Mouse (Mus musculus) stomach, postnatal 0 days (tissue): ENCODE measurements around the gene Egln2. TPM values are rescaled to one million over a fixed set of nuclear protein-coding genes. Genes with fewer than 3 reads are reported as not detected.

Experiments used
- ATAC-seq: fragments of 200-750 bp; cut with Nextera tagmentation; 2 replicates; pipeline ENCODE4 v1.8.0; 2017; ENCODE audit not compliant: low FRiP score, low TSS enrichment
- DNase-seq: peaks from one replicate; pipeline ENCODE4 v3.0.0-alpha.2; 2016; ENCODE audit warnings: low spot score
- H3K27ac ChIP-seq: fragments of 300-500 bp; sonication (generic); replicated peaks from 2 replicates; pipeline ENCODE4 v1.5.1; 2014; ENCODE audit warnings: mild to moderate bottlenecking, control low read depth
- H3K27me3 ChIP-seq: fragments of 300-500 bp; sonication (generic); 2 replicates; pipeline ENCODE4 v1.6.1; 2014; ENCODE audit warnings: low read length; ENCODE audit not compliant: control insufficient read depth, insufficient read depth
- H3K36me3 ChIP-seq: fragments of 300-500 bp; sonication (generic); 2 replicates; pipeline ENCODE4 v1.6.1; 2014; ENCODE audit warnings: low read length, mixed read lengths; ENCODE audit not compliant: control insufficient read depth, insufficient read depth
- H3K4me1 ChIP-seq: fragments of 300-500 bp; sonication (generic); replicated peaks from 2 replicates; pipeline ENCODE4 v1.6.1; 2014; ENCODE audit warnings: antibody characterized with exemption; ENCODE audit not compliant: control insufficient read depth, insufficient read depth
- H3K4me2 ChIP-seq: fragments of 300-500 bp; sonication (generic); replicated peaks from 2 replicates; pipeline ENCODE4 v1.6.1; 2014; ENCODE audit warnings: low read depth, mild to moderate bottlenecking, control low read depth, moderate library complexity
- H3K4me3 ChIP-seq: fragments of 300-500 bp; sonication (generic); 2 replicates; pipeline ENCODE4 v1.5.1; 2014; ENCODE audit warnings: low read depth, low read length, control low read depth
- H3K9ac ChIP-seq: fragments of 300-500 bp; sonication (generic); 2 replicates; pipeline ENCODE4 v1.6.1; 2014; ENCODE audit warnings: mild to moderate bottlenecking, low read length, control low read depth, mixed read lengths
- H3K9me3 ChIP-seq: fragments of 300-500 bp; sonication (generic); 2 replicates; pipeline ENCODE4 v1.6.1; 2016; ENCODE audit warnings: low read length; ENCODE audit not compliant: control insufficient read depth
- CTCF ChIP-seq: IDR thresholded peaks from 2 replicates; pipeline ENCODE4 v1.5.1; 2016; ENCODE audit warnings: antibody characterized with exemption, low read depth, mild to moderate bottlenecking, moderate library complexity
- EP300 ChIP-seq: optimal IDR thresholded peaks from 2 replicates; pipeline ENCODE3; 2016; ENCODE audit warnings: antibody characterized with exemption
- WGBS: fragments of 180-500 bp; shearing (Covaris S2); extraction: QIAGEN DNeasy Blood & Tissue Kit; methylation state at CpG from one replicate; pipeline ENCODE4 v1.1.7; 2014; 5-methylcytosine and 5-hydroxymethylcytosine counted together
- polyA plus RNA-seq: library from polyadenylated mRNA; unstranded; fragments of >200 nt; fragmentation: Nextera tagmentation; extraction: Ambion mirVana; gene quantifications from 2 replicates; pipeline ENCODE4 v1.2.1, GENCODE M21; 2015

Egln2 gene
- polyA plus RNA-seq, 1 experiment from 2014 or later: 51.0 TPM

DNA sequence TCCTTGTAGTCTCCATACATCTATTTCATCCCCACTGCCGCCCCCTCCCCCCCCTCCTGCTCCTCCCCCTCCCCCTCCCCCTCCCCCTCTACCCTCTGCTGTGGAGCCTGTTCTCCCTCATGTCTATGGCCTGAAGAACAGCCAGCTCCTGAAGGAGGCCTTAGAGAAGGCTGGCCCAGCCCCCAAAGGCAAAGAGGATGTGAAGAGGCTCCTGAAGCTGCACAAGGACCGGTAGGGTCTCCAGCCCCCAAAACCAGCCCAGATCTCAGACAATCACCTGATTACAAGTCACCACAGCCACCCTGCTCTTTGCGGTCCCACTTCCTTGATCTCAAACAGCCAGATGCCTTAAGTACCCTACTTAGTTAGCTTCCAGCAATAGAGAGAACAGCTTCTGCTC lies 30.5 kb upstream of the Egln2 start:
- H3K27me3 ChIP-seq: no peaks in the 10 kb centered on the region
- H3K27ac ChIP-seq: no peak overlapping the region; the same call in 1 of the 2 replicates
- peaks cover 4% of the 10 kb centered on the region for H3K4me1 ChIP-seq
- TF ChIP-seq EP300: no peak
- TF ChIP-seq CTCF: no peak
- H3K4me2 ChIP-seq: no peak overlapping the region
- 76% methylated on average over 3 of the region's 3 CpGs for WGBS
- H3K4me3 ChIP-seq: no peak overlapping the region
- ATAC-seq: no peak
- H3K9ac ChIP-seq: no peak overlapping the region
- no peaks in the 10 kb centered on the region for H3K9me3 ChIP-seq
- no peak for DNase-seq
- peaks cover 8% of the 10 kb centered on the region for H3K36me3 ChIP-seq

DNA sequence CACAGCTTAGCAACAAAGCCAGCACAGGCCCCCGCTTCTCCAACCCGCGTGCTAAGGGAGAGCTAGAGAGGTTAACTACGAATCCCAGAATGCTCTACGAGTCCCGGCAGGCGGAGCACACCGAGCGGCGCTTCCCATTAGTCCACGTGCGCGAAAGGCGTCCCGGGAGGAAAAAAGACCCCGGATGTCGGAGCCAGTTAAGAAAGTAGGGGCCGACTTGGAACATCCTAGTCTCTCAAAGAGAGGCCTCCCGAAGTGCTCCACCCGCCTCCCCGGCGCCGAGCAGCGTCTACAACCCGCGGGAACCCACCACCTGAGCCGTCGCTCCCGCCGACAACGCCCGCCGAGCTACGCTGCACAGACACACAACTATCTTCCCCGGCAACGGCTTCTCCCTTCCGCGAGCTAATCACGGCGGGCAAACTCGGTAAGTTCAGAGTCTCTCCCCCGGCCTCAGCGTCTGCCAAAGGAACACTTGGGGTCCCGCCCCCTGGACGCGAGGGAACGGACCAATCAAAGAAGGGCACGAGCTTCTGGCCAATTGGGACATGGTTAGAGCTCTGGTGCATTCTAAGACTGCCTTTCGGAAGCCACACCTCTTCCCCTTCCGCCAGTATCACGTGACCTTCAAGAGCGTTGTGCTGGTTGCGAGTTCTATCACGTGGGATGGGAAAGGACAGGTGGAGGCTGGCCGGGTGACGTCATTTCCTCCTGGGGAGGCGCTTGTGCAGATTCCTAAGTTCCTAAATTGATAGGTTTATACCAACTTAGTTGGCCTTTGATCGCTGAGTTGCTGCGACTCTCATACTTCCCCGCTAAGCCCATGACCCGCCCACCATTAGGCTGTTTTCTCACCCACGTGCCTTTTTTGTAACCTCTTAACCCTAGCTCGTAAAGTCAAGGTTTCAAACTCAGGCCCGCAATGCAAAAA lies 29.3 kb upstream of the Egln2 start, which contains the start of the genes BC024978 and Snrpa:
BC024978 (plus strand) TSS at position 101 of the 931 bp plus-strand sequence.
Snrpa (minus strand) TSS at position 591 of the 931 bp plus-strand sequence.
- peak within 1 kb of the TSS; percentile 100 for H3K27ac ChIP-seq
- WGBS: under 1% methylated on average over 63 of the region's 64 CpGs
- ATAC-seq (peak; percentile 99), DNase-seq (peak; percentile 96)
- peak within 1 kb of the TSS; percentile 77 for H3K4me3 ChIP-seq
- peak within 1 kb of the TSS; percentile 63 for H3K4me2 ChIP-seq
- peaks cover 4% of the 10 kb centered on the region for H3K4me1 ChIP-seq
- no peaks in the 10 kb centered on the region for H3K9me3 ChIP-seq
- TF ChIP-seq CTCF (peak; percentile 15; the same call in 1 of the 2 replicates), EP300 (no peak)
- peak within 1 kb of the TSS; percentile 92 for H3K9ac ChIP-seq
- H3K27me3 ChIP-seq: no peaks in the 10 kb centered on the region
- peaks cover 15% of the 10 kb centered on the region for H3K36me3 ChIP-seq

DNA sequence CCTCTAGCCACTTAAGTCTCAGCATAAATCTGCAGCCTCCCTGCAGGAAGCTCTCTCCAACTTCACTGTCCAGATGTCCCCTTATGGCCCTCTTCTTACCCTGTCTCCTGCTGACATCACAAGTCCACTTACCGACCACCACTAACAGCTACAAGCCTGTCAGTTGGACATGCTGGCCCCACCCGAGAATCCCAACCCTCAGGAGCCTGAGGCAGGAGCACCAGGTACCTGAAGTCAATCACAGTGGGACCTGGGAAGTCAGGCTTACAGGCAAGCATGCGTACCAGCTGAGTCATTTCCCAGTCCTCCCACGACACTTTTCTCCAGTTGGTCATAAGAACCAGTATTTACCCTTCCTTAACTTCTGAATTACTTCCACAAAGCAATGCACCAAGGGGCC lies 27.1 kb upstream of the Egln2 start:
- peaks cover 4% of the 10 kb centered on the region for H3K4me1 ChIP-seq
- H3K4me2 ChIP-seq: no peak overlapping the region
- WGBS: 59% methylated on average over 4 of the region's 4 CpGs
- H3K27me3 ChIP-seq: no peaks in the 10 kb centered on the region
- H3K9me3 ChIP-seq: no peaks in the 10 kb centered on the region
- peaks cover 27% of the 10 kb centered on the region for H3K36me3 ChIP-seq
- DNase-seq (no peak), ATAC-seq (no peak)
- no peak overlapping the region for H3K27ac ChIP-seq
- H3K9ac ChIP-seq: no peak overlapping the region
- H3K4me3 ChIP-seq: no peak overlapping the region
- TF ChIP-seq CTCF (no peak), EP300 (no peak)

DNA sequence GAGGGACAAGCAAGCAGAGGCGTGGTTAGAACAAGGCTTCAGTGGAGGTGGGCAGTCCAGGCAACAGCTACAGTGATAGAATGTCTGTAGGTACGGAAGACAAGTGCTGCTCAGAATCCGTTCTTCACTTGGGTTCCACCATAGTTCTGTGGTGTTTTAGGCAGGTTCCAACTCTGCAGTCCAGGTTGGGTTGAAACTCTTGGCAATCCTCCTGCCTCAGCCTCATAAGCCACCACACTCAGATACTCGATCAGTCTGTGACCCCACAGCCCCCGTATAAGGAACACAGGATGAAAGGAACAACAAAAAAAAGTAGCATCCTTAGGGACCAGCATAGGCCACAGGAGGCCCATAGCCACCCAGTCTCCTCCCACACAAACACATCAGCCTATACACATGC lies 25.8 kb upstream of the Egln2 start:
- TF ChIP-seq CTCF: no peak
- Histone ChIP-seq H3K4me1 (peaks cover 4% of the 10 kb centered on the region), H3K4me3 (no peak overlapping the region), H3K9ac (no peak overlapping the region), H3K4me2 (no peak overlapping the region), H3K27ac (no peak overlapping the region), H3K9me3 (no peaks in the 10 kb centered on the region), H3K27me3 (no peaks in the 10 kb centered on the region), H3K36me3 (peaks cover 29% of the 10 kb centered on the region)
- ATAC-seq: no peak
- 91% methylated on average over 5 of the region's 5 CpGs for WGBS
- no peak for DNase-seq

DNA sequence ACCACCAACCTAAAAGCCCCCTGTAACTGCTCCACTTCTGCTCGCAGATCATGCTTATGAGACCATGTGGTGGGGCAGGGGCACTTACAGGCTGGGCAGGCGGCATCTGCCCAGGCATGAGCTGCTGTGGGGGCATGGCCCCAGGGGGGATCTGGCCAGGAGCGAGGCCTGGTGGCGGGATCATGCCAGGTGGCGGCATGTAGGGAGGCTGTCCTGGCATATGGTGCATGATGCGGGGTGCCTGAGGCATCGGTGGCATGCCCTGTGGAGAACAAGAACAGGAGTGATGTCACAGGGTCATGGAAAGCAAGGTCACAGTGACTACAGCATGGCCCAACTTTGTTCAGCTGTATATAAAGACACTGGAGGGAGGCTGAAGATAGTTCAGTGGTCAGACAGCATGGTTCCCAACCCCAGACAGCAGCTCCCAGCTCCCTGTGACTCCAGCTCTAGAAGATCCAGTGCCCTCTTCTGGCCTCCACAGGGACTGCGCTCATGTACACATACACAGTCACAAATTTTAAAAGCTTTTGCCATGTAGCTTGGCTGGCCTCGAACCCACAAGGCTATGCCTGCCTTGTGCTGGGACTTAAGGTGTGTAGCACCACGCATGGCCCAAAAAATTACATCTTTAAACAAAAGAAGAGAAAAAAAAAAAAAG lies 22.8 kb upstream of the Egln2 start:
- Histone ChIP-seq H3K27me3 (no peaks in the 10 kb centered on the region), H3K9me3 (no peaks in the 10 kb centered on the region), H3K4me2 (no peak overlapping the region), H3K4me3 (no peak overlapping the region), H3K36me3 (peaks cover 43% of the 10 kb centered on the region), H3K9ac (no peak overlapping the region), H3K27ac (no peak overlapping the region), H3K4me1 (no peaks in the 10 kb centered on the region)
- DNase-seq (no peak), ATAC-seq (no peak)
- 98% methylated on average over 10 of the region's 10 CpGs for WGBS
- no peak for TF ChIP-seq EP300
- TF ChIP-seq CTCF: peak; percentile 51
